Mouse (Mus musculus) intestine, postnatal 0 days (tissue): ENCODE measurements around the gene Polr2c. TPM values are rescaled to one million over a fixed set of nuclear protein-coding genes. Genes with fewer than 3 reads are reported as not detected.

ENCODE experiments used
- ATAC-seq: fragments of 200-750 bp; cut with Nextera tagmentation; 2 replicates; pipeline ENCODE4 v1.8.0; 2017; ENCODE audit warnings: mild to moderate bottlenecking, moderate TSS enrichment, moderate library complexity
- H3K27ac ChIP-seq: fragments of 300-500 bp; sonication (generic); 2 replicates; pipeline ENCODE4 v1.5.1; 2014; ENCODE audit warnings: mild to moderate bottlenecking, low read depth, low read length, moderate library complexity
- H3K27me3 ChIP-seq: fragments of 300-500 bp; sonication (generic); replicated peaks from 2 replicates; pipeline ENCODE4 v1.6.1; 2014; ENCODE audit warnings: low read length, mixed read lengths; ENCODE audit not compliant: control insufficient read depth, insufficient read depth
- H3K36me3 ChIP-seq: fragments of 300-500 bp; sonication (generic); 2 replicates; pipeline ENCODE4 v1.6.1; 2014; ENCODE audit warnings: mild to moderate bottlenecking, moderate library complexity; ENCODE audit not compliant: control insufficient read depth, insufficient read depth
- H3K4me1 ChIP-seq: fragments of 300-500 bp; sonication (generic); replicated peaks from 2 replicates; pipeline ENCODE4 v1.6.1; 2014; ENCODE audit warnings: antibody characterized with exemption, low read length, mixed read lengths; ENCODE audit not compliant: control insufficient read depth, insufficient read depth
- H3K4me2 ChIP-seq: fragments of 300-500 bp; sonication (generic); replicated peaks from 2 replicates; pipeline ENCODE4 v1.6.1; 2014; ENCODE audit warnings: low read depth, mild to moderate bottlenecking, moderate library complexity
- H3K4me3 ChIP-seq: fragments of 300-500 bp; sonication (generic); 2 replicates; pipeline ENCODE4 v1.5.1; 2014; ENCODE audit warnings: low read depth, low read length
- H3K9ac ChIP-seq: fragments of 300-500 bp; sonication (generic); 2 replicates; pipeline ENCODE4 v1.6.1; 2014; ENCODE audit warnings: mild to moderate bottlenecking, low read depth, low read length
- H3K9me3 ChIP-seq: fragments of 300-500 bp; sonication (generic); 2 replicates; pipeline ENCODE4 v1.6.1; 2016; ENCODE audit warnings: mixed run types; ENCODE audit not compliant: control insufficient read depth
- CTCF ChIP-seq: sonication (generic); IDR thresholded peaks from 2 replicates; pipeline ENCODE4 v1.5.1; 2016; ENCODE audit warnings: low read depth, mild to moderate bottlenecking, control low read depth, antibody characterized with exemption, moderate library complexity
- WGBS: fragments of 180-500 bp; shearing (Covaris S2); extraction: QIAGEN DNeasy Blood & Tissue Kit; methylation state at CpG from one replicate; pipeline ENCODE4 v1.1.7; 2014; 5-methylcytosine and 5-hydroxymethylcytosine counted together
- polyA plus RNA-seq: library from polyadenylated mRNA; unstranded; fragments of >200 nt; fragmentation: Nextera tagmentation; extraction: Ambion mirVana; gene quantifications from 2 replicates; pipeline ENCODE4 v1.2.1, GENCODE M21; 2015

Gene Polr2c
- polyA plus RNA-seq, 1 experiment from 2014 or later, result 70.4 TPM

DNA sequence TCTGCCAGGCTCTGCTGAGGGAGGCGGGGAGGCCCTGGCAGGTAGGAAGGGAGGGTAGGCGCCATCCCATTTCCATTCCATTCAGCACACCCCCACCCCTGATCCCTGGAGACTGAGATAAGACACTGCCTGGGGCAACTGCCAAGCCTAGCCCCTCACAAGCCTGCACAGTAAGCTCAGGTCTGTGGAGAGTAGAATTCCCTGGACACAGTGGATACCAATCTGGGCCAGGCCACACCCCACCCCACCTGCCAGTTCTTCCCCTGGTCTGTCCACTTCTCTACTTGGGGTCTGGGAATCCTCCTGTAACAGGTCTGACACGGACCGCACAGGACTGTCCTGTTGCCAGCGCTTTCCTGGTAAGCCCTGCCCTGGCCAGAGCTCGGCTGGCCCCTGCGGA is 11.9 kb downstream of the Polr2c start:
- no peak for TF ChIP-seq CTCF
- WGBS, result 63% methylated on average over 7 of the region's 7 CpGs
- no peak for ATAC-seq
- no peak overlapping the region for H3K27ac ChIP-seq
- no peak overlapping the region for H3K9ac ChIP-seq
- H3K4me3 ChIP-seq, result no peak overlapping the region
- H3K27me3 ChIP-seq, result no peaks in the 10 kb centered on the region
- peaks cover 38% of the 10 kb centered on the region for H3K36me3 ChIP-seq
- H3K4me2 ChIP-seq, result peak overlapping the region; percentile 91
- no peaks in the 10 kb centered on the region for H3K9me3 ChIP-seq
- H3K4me1 ChIP-seq, result peaks cover 13% of the 10 kb centered on the region; the same call in 1 of the 2 replicates

DNA sequence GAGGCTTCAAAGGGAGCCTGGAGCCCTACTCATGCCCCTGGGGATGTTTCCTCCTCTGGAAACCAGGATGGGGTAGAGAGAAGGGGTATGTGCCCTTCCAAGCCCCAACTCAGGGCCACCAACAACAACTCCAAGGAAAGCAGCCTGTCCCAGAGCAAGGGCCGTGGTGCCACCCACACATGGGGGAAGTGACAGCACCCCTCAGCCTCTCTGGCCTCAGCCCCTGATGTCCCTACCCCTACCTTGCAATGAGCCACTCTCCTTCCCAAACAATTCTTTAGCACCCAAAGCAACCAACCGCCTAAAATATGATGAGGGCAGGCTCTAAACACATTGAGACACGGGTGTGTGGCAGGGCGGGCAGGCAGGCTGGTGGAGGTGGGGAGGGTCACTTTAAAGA is 12.8 kb downstream of the Polr2c start:
- Histone ChIP-seq H3K27me3 (no peaks in the 10 kb centered on the region), H3K4me3 (peak overlapping the region; percentile 50), H3K4me2 (peak overlapping the region; percentile 91), H3K9me3 (no peaks in the 10 kb centered on the region), H3K27ac (no peak overlapping the region), H3K4me1 (peaks cover 16% of the 10 kb centered on the region; the same call in 1 of the 2 replicates), H3K36me3 (peaks cover 29% of the 10 kb centered on the region), H3K9ac (0 out of 2 replicates have a peak overlapping the region, but pooled peaks have one; percentile 51)
- TF ChIP-seq CTCF, result no peak
- 49% methylated on average over 4 of the region's 4 CpGs for WGBS
- no peak for ATAC-seq

DNA sequence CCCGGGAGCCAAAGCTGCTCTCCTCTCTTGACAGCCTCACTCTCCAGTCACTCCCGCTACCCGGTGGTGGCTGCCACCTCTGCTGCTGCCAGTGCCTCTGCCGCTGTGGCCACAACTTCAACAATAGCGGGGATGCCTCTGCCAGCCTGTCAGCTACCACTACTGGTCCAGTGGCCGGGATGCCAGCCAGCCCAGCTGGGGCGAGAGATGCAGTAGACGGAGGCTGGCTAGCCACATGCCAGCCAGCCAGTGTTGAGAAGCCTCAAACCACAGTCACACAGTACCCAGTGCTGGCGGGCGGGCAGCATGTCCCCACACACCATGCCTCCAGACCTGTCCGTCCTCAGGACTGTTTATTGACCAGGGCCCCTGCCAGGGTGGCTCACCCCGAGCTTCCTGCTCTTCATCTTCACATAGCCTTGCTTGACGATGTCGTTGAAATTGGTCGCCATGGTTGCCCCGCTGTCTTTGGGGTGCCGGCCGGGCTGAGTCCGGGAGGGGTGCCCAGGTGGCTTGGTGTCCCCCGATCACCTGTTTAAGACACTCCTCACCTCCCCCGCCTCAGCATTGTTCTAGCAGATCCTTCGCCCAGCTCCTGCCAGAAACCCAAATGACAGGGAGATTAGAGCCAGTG is 13.3 kb downstream of the Polr2c start:
- Histone ChIP-seq H3K4me1 (peaks cover 16% of the 10 kb centered on the region), H3K36me3 (peaks cover 24% of the 10 kb centered on the region), H3K9me3 (no peaks in the 10 kb centered on the region), H3K27me3 (no peaks in the 10 kb centered on the region), H3K4me2 (peak overlapping the region; percentile 91), H3K4me3 (peak overlapping the region; percentile 50), H3K9ac (peak overlapping the region; percentile 51), H3K27ac (peak overlapping the region; percentile 92)
- no peak for ATAC-seq
- WGBS, result 7% methylated on average over 22 of the region's 22 CpGs
- no peak for TF ChIP-seq CTCF

DNA sequence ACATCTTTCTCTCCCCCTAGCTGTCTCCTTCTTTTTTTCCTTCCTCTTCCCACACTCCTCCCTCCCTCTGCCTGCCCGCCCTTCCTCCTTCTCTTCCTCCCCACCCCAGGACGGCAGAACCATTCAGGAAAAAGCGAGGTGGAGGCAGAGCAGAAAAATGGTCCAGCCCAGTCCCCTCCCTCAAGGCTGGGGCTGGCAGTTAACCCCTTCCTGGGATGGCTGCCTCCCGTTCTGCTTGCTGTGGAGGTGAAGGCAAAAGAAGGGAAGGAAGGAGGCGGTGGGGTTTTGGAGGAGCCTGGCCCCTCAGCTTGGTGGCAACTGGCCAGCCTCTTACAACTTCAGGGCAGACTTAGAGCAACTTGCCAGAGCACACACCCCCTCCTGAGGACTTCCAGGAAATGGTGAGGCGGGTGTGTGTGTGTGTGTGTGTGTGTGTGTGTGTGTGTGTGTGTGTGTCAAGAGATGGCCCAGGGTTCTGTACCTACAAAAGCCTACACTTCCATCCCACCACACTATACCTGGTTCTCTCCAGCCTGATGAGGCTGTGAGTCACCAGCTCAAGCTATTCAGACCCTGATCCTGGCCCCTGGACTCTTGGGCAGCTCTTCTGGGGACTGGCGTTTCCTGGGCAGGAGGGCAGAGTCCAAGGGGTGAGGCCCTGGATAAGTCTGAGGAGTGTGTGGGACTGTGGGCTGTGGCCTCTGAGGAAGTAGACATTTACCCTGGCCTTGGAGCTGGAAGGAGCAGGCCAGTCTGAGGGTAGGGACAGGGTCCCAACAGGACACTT is 14.1 kb downstream of the Polr2c start:
- H3K4me1 ChIP-seq, result peaks cover 16% of the 10 kb centered on the region
- peak; percentile 90 for ATAC-seq
- peak; percentile 34; the same call in 1 of the 2 replicates for TF ChIP-seq CTCF

DNA sequence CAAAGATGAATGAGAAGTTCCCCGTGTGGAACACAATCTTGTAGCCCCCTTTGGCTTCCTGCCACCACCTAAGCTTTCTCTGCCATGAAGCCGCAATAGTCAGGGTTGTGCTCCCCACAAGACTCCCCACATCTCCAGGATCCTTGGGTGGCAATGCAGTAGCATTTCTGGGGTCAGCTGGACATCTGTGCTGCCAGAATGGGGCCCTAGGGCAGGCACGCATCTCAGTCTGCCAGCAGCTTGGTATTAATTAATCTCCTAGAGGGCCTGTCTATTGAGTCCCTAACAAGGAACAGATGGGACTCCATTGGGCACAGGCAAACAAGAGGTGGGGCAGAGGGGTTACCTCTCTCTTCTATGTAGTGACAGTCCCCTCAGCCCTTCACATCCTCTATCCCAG is 14.9 kb downstream of the Polr2c start:
- Histone ChIP-seq H3K9ac (peak overlapping the region; percentile 43), H3K36me3 (peaks cover 8% of the 10 kb centered on the region), H3K4me2 (peak overlapping the region; percentile 91), H3K4me1 (peaks cover 16% of the 10 kb centered on the region), H3K27me3 (no peaks in the 10 kb centered on the region), H3K27ac (peak overlapping the region; percentile 92), H3K9me3 (no peaks in the 10 kb centered on the region), H3K4me3 (peak overlapping the region; percentile 17)
- 27% methylated on average over 3 of the region's 3 CpGs for WGBS
- no peak for ATAC-seq
- TF ChIP-seq CTCF, result no peak

More for the DNA sequence above, 14.1 kb downstream of the Polr2c start:
- under 1% methylated on average over 7 of the region's 7 CpGs for WGBS
- Histone ChIP-seq H3K4me2 (peak overlapping the region; percentile 91), H3K36me3 (peaks cover 16% of the 10 kb centered on the region), H3K27me3 (no peaks in the 10 kb centered on the region), H3K9me3 (no peaks in the 10 kb centered on the region), H3K4me3 (peak overlapping the region; percentile 50), H3K9ac (peak overlapping the region; percentile 51), H3K27ac (peak overlapping the region; percentile 92)

DNA sequence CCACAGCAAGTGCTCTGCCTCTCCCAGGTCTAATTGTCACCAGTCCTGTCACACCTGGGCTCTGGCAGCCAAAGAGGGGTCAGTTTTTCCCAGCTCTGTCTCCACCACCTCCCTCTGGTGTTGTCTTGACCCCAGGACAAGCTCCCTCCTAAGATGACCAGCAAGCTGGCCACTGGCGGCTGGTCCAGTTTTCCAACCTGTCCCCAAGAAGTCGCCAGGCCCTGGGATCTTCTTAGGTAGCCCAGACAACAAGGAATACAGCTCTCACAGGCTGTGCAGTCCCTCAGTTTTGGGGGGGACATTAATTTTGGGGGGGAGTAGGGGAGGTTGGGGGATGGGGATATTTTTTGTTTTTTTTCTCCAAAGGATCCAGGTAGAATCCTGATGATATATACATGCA is 15.3 kb downstream of the Polr2c start:
- ATAC-seq, result no peak
- 67% methylated on average over 2 of the region's 2 CpGs for WGBS
- Histone ChIP-seq H3K36me3 (peaks cover 4% of the 10 kb centered on the region), H3K27ac (peak overlapping the region; percentile 92), H3K9ac (peak overlapping the region; percentile 43), H3K27me3 (no peaks in the 10 kb centered on the region), H3K4me1 (peaks cover 16% of the 10 kb centered on the region), H3K4me3 (peak overlapping the region; percentile 17), H3K9me3 (no peaks in the 10 kb centered on the region), H3K4me2 (peak overlapping the region; percentile 91)
- no peak for TF ChIP-seq CTCF
